Mouse (Mus musculus): ENCODE data around the gene Atp13a3. TPM values are rescaled to one million over a fixed set of nuclear protein-coding genes. Genes with fewer than 3 reads are reported as not detected.
A peak's percentile ranks its signal among the peaks of the same experiment; 100 is the strongest.
"Not testable (repeated sequence)": the region's sequence is repeated elsewhere in the genome, so short reads cannot be mapped to it uniquely, and the experiment has no call there.

Atp13a3 gene
- total RNA-seq (2014; rRNA removed) (19.7 and 30.8 TPM in 2 replicates), polyA plus RNA-seq (2015; fragmentation: Nextera tagmentation; extraction: Ambion mirVana) (7.0 and 7.1 TPM in 2 replicates)

- DNase-seq (ENCODE audit: low spot score) (no peak), ATAC-seq (no peak)
- Histone ChIP-seq H3K36me3 (ENCODE audit: insufficient read depth, low read length) (no peaks in the 10 kb centered on the region), H3K4me1 (ENCODE audit: insufficient read depth, low read length) (no peaks in the 10 kb centered on the region), H3K27ac (no peak within 1 kb of the TSS), H3K27me3 (ENCODE audit: insufficient read depth, low read length) (no peaks in the 10 kb centered on the region), H3K4me3 (ENCODE audit: low read length) (no peak within 1 kb of the TSS), H3K9ac (replicated peaks; ENCODE audit: low read length) (no peak within 1 kb of the TSS), H3K9me3 (ENCODE audit: low read length) (no peaks in the 10 kb centered on the region), H3K4me2 (ENCODE audit: low read depth, low read length) (no peak within 1 kb of the TSS)
- 82% methylated on average over 11 of the region's 11 CpGs for WGBS
- TF ChIP-seq CTCF (IDR thresholded peaks at IDR 0.05; ENCODE audit: low read depth) = no peak
Measured at GRCm38 (mm10) chr16:30405925-30406670, at the start of gene Atp13a3. Gene Atp13a3 (minus strand): TSS chr16:30405975.

- Histone ChIP-seq H3K4me1 (ENCODE audit: insufficient read depth, low read length) (no peaks in the 10 kb centered on the region), H3K27me3 (ENCODE audit: insufficient read depth, low read length) (no peaks in the 10 kb centered on the region), H3K36me3 (ENCODE audit: insufficient read depth, low read length) (no peaks in the 10 kb centered on the region), H3K4me3 (ENCODE audit: low read length) (no peak overlapping the region), H3K4me2 (ENCODE audit: low read depth, low read length) (no peak overlapping the region), H3K27ac (no peak overlapping the region), H3K9ac (replicated peaks; ENCODE audit: low read length) (no peak overlapping the region), H3K9me3 (ENCODE audit: low read length) (no peaks in the 10 kb centered on the region)
- no peak for TF ChIP-seq CTCF (IDR thresholded peaks at IDR 0.05; ENCODE audit: low read depth)
- WGBS = 82% methylated on average over 5 of the region's 5 CpGs
- DNase-seq (ENCODE audit: low spot score) = no peak
- ATAC-seq = no peak
Measured at GRCm38 (mm10) chr16:30453213-30453975, 47.6 kb upstream of the Atp13a3 start.

DNA sequence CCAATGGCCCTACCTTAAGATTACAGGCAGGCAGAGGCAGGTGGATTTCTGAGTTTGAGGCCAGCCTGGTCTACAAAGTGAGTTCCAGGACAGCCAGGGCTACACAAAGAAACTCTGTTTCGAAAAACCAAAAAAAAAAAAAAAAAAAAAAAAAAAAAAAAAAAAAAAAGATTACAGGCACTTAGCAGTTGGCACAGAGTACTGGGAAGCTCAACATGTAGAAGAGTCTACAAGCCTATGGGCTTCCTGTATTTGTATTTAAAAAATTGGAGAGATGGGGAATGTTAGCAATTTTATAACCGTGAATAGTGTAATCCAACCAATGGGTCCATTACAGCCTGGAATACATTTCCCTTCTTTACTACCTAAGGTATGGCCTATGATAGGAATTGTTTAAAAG, 45.4 kb upstream of the Atp13a3 start:
- not testable (repeated sequence) for ATAC-seq; H3K4me3 ChIP-seq (ENCODE audit: low read length); H3K4me2 ChIP-seq (ENCODE audit: low read depth, low read length); H3K4me1 ChIP-seq (ENCODE audit: insufficient read depth, low read length); H3K27ac ChIP-seq; DNase-seq (ENCODE audit: low spot score); H3K27me3 ChIP-seq (ENCODE audit: insufficient read depth, low read length); H3K9me3 ChIP-seq (ENCODE audit: low read length); H3K9ac ChIP-seq (replicated peaks; ENCODE audit: low read length); H3K36me3 ChIP-seq (ENCODE audit: insufficient read depth, low read length)
- 96% methylated on average over 2 of the region's 2 CpGs for WGBS

DNA sequence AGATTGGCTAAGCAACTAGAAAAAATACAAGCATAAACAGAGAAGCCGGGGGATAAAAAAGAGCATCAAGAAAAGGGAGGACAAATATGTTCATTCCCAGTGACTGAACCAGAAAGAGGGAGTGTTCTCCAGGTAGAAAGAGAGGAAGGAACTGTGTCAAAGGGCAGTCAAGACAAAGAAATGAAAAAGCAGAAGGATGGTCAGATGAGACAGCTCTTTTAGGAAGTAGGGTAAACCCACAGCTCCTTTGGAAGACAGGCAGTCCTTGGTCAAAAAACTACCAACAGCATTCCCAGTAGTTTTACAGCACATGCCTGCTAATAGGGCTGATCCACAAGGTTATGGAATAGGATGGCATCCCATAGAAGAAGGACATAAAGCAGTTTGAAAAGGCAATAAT, 43.2 kb upstream of the Atp13a3 start:
- H3K27ac ChIP-seq = no peak overlapping the region
- no peak overlapping the region for H3K4me2 ChIP-seq (ENCODE audit: low read depth, low read length)
- DNase-seq (ENCODE audit: low spot score) = no peak
- H3K9ac ChIP-seq (replicated peaks; ENCODE audit: low read length) = no peak overlapping the region
- H3K4me3 ChIP-seq (ENCODE audit: low read length) = no peak overlapping the region
- no peak for TF ChIP-seq CTCF (IDR thresholded peaks at IDR 0.05; ENCODE audit: low read depth)
- H3K9me3 ChIP-seq (ENCODE audit: low read length) = no peaks in the 10 kb centered on the region
- H3K36me3 ChIP-seq (ENCODE audit: insufficient read depth, low read length) = no peaks in the 10 kb centered on the region
- no peaks in the 10 kb centered on the region for H3K27me3 ChIP-seq (ENCODE audit: insufficient read depth, low read length)
- ATAC-seq = no peak
- H3K4me1 ChIP-seq (ENCODE audit: insufficient read depth, low read length) = no peaks in the 10 kb centered on the region
- 88% methylated on average over 1 of the region's 1 CpGs for WGBS

GRCm38 (mm10) chr16:30448169-30448568, 42.4 kb upstream of the Atp13a3 start:
- no peak for TF ChIP-seq CTCF (IDR thresholded peaks at IDR 0.05; ENCODE audit: low read depth)
- Histone ChIP-seq H3K27ac (no peak overlapping the region), H3K4me2 (ENCODE audit: low read depth, low read length) (no peak overlapping the region), H3K27me3 (ENCODE audit: insufficient read depth, low read length) (no peaks in the 10 kb centered on the region), H3K9ac (replicated peaks; ENCODE audit: low read length) (no peak overlapping the region), H3K4me3 (ENCODE audit: low read length) (no peak overlapping the region), H3K4me1 (ENCODE audit: insufficient read depth, low read length) (no peaks in the 10 kb centered on the region), H3K36me3 (ENCODE audit: insufficient read depth, low read length) (no peaks in the 10 kb centered on the region), H3K9me3 (ENCODE audit: low read length) (no peaks in the 10 kb centered on the region)
- no peak for DNase-seq (ENCODE audit: low spot score)
- no peak for ATAC-seq
- 81% methylated on average over 3 of the region's 3 CpGs for WGBS

DNA sequence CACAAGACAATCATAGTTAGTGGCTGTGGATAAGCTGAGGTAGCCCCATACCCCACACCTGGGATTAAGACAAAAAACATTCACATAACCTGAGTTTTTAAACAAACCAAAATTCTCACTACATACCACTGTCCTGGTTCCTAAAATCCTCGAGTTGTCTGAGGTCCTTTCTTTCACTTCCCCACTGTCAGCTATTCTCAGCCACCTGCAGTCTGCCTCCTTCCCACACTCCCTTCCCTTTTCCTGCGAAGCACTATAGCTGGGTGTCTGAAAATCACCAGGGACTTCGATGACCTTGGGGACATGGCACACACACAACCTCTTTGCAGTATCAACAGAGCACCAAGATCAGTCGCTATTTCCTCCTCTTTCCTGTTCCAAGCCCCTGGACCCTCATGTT, 41.9 kb upstream of the Atp13a3 start:
- ATAC-seq = no peak
- DNase-seq (ENCODE audit: low spot score) = no peak
- H3K9me3 ChIP-seq (ENCODE audit: low read length) = no peaks in the 10 kb centered on the region
- no peak overlapping the region for H3K4me2 ChIP-seq (ENCODE audit: low read depth, low read length)
- TF ChIP-seq CTCF (IDR thresholded peaks at IDR 0.05; ENCODE audit: low read depth) = no peak
- H3K9ac ChIP-seq (replicated peaks; ENCODE audit: low read length) = no peak overlapping the region
- WGBS = 79% methylated on average over 4 of the region's 4 CpGs
- H3K27me3 ChIP-seq (ENCODE audit: insufficient read depth, low read length) = no peaks in the 10 kb centered on the region
- H3K4me1 ChIP-seq (ENCODE audit: insufficient read depth, low read length) = no peaks in the 10 kb centered on the region
- H3K4me3 ChIP-seq (ENCODE audit: low read length) = no peak overlapping the region
- no peaks in the 10 kb centered on the region for H3K36me3 ChIP-seq (ENCODE audit: insufficient read depth, low read length)
- H3K27ac ChIP-seq = no peak overlapping the region

DNA sequence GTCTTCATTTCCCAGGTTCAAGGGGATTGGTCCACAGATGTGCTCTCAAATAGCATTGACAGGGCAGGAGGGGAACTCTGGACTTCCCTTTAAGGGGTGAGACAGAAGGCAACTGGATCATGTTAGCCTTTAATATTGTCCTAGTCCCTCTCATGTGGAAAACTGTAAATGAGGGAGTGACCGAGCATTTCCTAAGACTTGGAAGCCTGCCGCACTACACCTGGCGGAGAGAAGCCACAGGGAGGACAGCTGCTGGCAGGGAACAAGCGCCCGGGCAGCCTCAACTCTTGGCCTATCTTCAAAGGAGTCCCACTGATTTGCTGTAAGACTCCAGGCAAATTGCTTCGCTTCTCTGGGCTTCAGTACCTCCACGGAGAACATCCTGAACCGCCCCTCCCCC, 37.6 kb upstream of the Atp13a3 start:
- H3K27ac ChIP-seq = no peak overlapping the region
- DNase-seq (ENCODE audit: low spot score) (peak; percentile 12), ATAC-seq (no peak)
- no peak for TF ChIP-seq CTCF (IDR thresholded peaks at IDR 0.05; ENCODE audit: low read depth)
- 40% methylated on average over 8 of the region's 8 CpGs for WGBS
- H3K4me2 ChIP-seq (ENCODE audit: low read depth, low read length) = no peak overlapping the region
- H3K4me3 ChIP-seq (ENCODE audit: low read length) = no peak overlapping the region
- H3K27me3 ChIP-seq (ENCODE audit: insufficient read depth, low read length) = no peaks in the 10 kb centered on the region
- no peaks in the 10 kb centered on the region for H3K4me1 ChIP-seq (ENCODE audit: insufficient read depth, low read length)
- no peaks in the 10 kb centered on the region for H3K36me3 ChIP-seq (ENCODE audit: insufficient read depth, low read length)
- H3K9me3 ChIP-seq (ENCODE audit: low read length) = no peaks in the 10 kb centered on the region
- H3K9ac ChIP-seq (replicated peaks; ENCODE audit: low read length) = no peak overlapping the region
